Comparison of ENCODE assay signal across 28 mouse cellular contexts in the genomic region with DNA sequence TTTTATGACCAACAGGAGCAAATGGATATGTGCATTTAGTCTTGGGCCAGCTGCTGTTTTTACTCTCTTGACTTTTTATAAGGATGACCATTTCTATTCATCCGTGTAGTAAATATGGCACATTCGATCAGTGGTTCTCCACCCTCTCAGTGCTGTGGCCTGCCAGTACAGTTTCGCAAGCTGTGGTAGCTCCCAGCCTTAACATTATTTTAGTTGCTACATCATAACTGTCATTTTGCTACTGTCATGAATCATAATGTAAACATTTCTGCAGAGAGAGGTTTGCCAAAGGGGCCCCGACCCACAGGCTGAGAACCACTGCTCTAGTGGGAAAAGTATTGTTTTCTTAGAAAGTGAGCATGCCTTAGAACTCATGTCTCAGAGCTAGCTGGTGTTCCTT. TPM values are rescaled to one million over a fixed set of nuclear protein-coding genes. Genes with fewer than 3 reads are reported as not detected.
A peak's percentile ranks its signal among the peaks of the same experiment; 100 is the strongest.
DNase-seq lines count a peak whose midpoint lies in the region; ATAC-seq lines count a peak whose summit lies in the region.
"Had no signal": no experiment of that assay in that cellular context is flagged by ENCODE, and none has a peak within 500 bp of the region (broad histone marks: within the 10 kb centered on the region; RNA-seq: fewer than 3 reads in every experiment).

No protein-coding gene starts in this region.

- H3K4me2 ChIP-seq in lung, embryonic 16.5 days (ENCODE audit: low read depth, low read length) = no peak overlapping the region
- H3K4me2 ChIP-seq in liver, embryonic 11.5 days = no peak overlapping the region
- H3K4me2 ChIP-seq: embryonic facial prominence, embryonic 12.5 days; embryonic facial prominence, embryonic 15.5 days; heart, embryonic 12.5 days; heart, embryonic 15.5 days; hindbrain, embryonic 13.5 days had no signal

- H3K4me3 ChIP-seq in lung, embryonic 16.5 days (ENCODE audit: low read length) = no peak overlapping the region
- no peak overlapping the region for H3K4me3 ChIP-seq in liver, embryonic 11.5 days (ENCODE audit: low read depth, low read length)
- H3K4me3 ChIP-seq: embryonic facial prominence, embryonic 12.5 days; embryonic facial prominence, embryonic 15.5 days; gastrocnemius, adult 2 months; heart, embryonic 12.5 days; heart, embryonic 15.5 days; hindbrain, embryonic 10.5 days; hindbrain, embryonic 13.5 days had no signal

- no peaks in the 10 kb centered on the region; the same call in 1 of the 2 replicates for H3K9me3 ChIP-seq in lung, embryonic 16.5 days (ENCODE audit: control insufficient read depth, low read length)
- H3K9me3 ChIP-seq in liver, embryonic 11.5 days (ENCODE audit: control insufficient read depth, low read length) = no peaks in the 10 kb centered on the region
- H3K9me3 ChIP-seq: embryonic facial prominence, embryonic 12.5 days; embryonic facial prominence, embryonic 15.5 days; heart, embryonic 15.5 days; hindbrain, embryonic 10.5 days; hindbrain, embryonic 13.5 days had no signal

- H3K9ac ChIP-seq in lung, embryonic 16.5 days (ENCODE audit: low read length) = no peak overlapping the region
- H3K9ac ChIP-seq in liver, embryonic 11.5 days (ENCODE audit: low read depth, low read length) = no peak overlapping the region
- H3K9ac ChIP-seq: embryonic facial prominence, embryonic 12.5 days; embryonic facial prominence, embryonic 15.5 days; forebrain, postnatal 0 days; heart, embryonic 12.5 days; heart, embryonic 15.5 days; hindbrain, embryonic 13.5 days had no signal

- H3K36me3 ChIP-seq in lung, embryonic 16.5 days (ENCODE audit: control insufficient read depth, insufficient read depth, low read length) = peaks cover 7% of the 10 kb centered on the region; the same call in 1 of the 2 replicates
- peaks cover 9% of the 10 kb centered on the region; the same call in 1 of the 2 replicates for H3K36me3 ChIP-seq in liver, embryonic 11.5 days (ENCODE audit: control insufficient read depth, insufficient read depth, low read length)
- H3K36me3 ChIP-seq: G1E had no signal

- WGBS in lung, embryonic 16.5 days = 55% methylated on average over 4 of the region's 4 CpGs
- WGBS in liver, embryonic 11.5 days = 86% methylated on average over 4 of the region's 4 CpGs

- no peak for DNase-seq in lung, postnatal 25 days (ENCODE audit: low spot score)
- peak; percentile 69 for DNase-seq in 416B (ENCODE audit: low read depth)
- no peak for DNase-seq in thymus, postnatal 4 days
- DNase-seq in adrenal gland, adult 2 months = no peak
- no peak for DNase-seq in liver, embryonic 11.5 days (ENCODE audit: low spot score)
- DNase-seq: adrenal gland, adult 8-10 months; adrenal gland, postnatal 25 days; cerebellum, adult 11-12 months; cerebellum, adult 8-10 months; cerebellum, postnatal 10 days; forebrain, postnatal 0 days; gastrocnemius, adult 2 months; gastrocnemius, postnatal 14 days; heart, adult 18-20 months; heart, postnatal 10 days; heart, postnatal 36 days had no signal

- H3K27me3 ChIP-seq in lung, embryonic 16.5 days (ENCODE audit: control insufficient read depth, insufficient read depth, low read depth, low read length) = no peaks in the 10 kb centered on the region
- no peaks in the 10 kb centered on the region for H3K27me3 ChIP-seq in liver, embryonic 11.5 days (replicated peaks; ENCODE audit: control insufficient read depth, insufficient read depth, low read length)
- H3K27me3 ChIP-seq: CH12.LX; embryonic facial prominence, embryonic 12.5 days; embryonic facial prominence, embryonic 15.5 days; hindbrain, embryonic 13.5 days had no signal

- no peak overlapping the region for H3K27ac ChIP-seq in lung, embryonic 16.5 days (ENCODE audit: low read length)
- no peak overlapping the region for H3K27ac ChIP-seq in liver, embryonic 11.5 days (ENCODE audit: low read depth, low read length)
- H3K27ac ChIP-seq: embryonic facial prominence, embryonic 12.5 days; embryonic facial prominence, embryonic 15.5 days; gastrocnemius, adult 2 months; heart, embryonic 15.5 days; hindbrain, embryonic 10.5 days; hindbrain, embryonic 13.5 days had no signal

- no peaks in the 10 kb centered on the region for H3K4me1 ChIP-seq in lung, embryonic 16.5 days (replicated peaks; ENCODE audit: control insufficient read depth, insufficient read depth, low read length)
- H3K4me1 ChIP-seq in liver, embryonic 11.5 days (replicated peaks; ENCODE audit: control insufficient read depth, insufficient read depth, low read length) = no peaks in the 10 kb centered on the region
- H3K4me1 ChIP-seq: embryonic facial prominence, embryonic 12.5 days; embryonic facial prominence, embryonic 15.5 days; heart, embryonic 12.5 days; heart, embryonic 15.5 days; hindbrain, embryonic 10.5 days; hindbrain, embryonic 13.5 days had no signal

- ATAC-seq in lung, embryonic 16.5 days (ENCODE audit: low read depth) = peak; percentile 54; the same call in 1 of the 2 replicates
- ATAC-seq in megakaryocyte, adult 5-6 weeks (ENCODE audit: poor library complexity, severe bottlenecking) = peak; percentile 39
- ATAC-seq in liver, embryonic 11.5 days (replicated peaks; ENCODE audit: low FRiP score) = no peak
- ATAC-seq: forebrain, embryonic 14.5 days; forebrain, postnatal 0 days; hindbrain, embryonic 16.5 days had no signal

RNA-seq across cellular contexts. Expression of gene Man2a1, which starts 59.1 kb away (rescaled TPM):
- polyA plus RNA-seq in lung, embryonic 16.5 days (2015; fragmentation: Nextera tagmentation; extraction: Ambion mirVana) = 8.8 and 10.1 TPM in 2 replicates
- 37.3 and 39.2 TPM in 2 replicates for total RNA-seq in megakaryocyte, adult 5-6 weeks (2015)
- 38.3 and 48.0 TPM in 2 replicates for total RNA-seq in megakaryocyte, adult 5-6 weeks (2017)
- 100 to 1,000 TPM; 120 to 175 TPM for total RNA-seq in adrenal gland, adult 2 months (2021)
- polyA plus RNA-seq in adrenal gland, adult 2 months (2012; rRNA removed) = 18.0 and 22.0 TPM in 2 replicates
- 5.7 and 6.8 TPM in 2 replicates for polyA plus RNA-seq in liver, embryonic 11.5 days (2014; fragmentation: Nextera tagmentation; extraction: Ambion mirVana)
- total RNA-seq: G1E had no signal
- polyA plus RNA-seq: G1E had no signal
